In the genomic region with DNA sequence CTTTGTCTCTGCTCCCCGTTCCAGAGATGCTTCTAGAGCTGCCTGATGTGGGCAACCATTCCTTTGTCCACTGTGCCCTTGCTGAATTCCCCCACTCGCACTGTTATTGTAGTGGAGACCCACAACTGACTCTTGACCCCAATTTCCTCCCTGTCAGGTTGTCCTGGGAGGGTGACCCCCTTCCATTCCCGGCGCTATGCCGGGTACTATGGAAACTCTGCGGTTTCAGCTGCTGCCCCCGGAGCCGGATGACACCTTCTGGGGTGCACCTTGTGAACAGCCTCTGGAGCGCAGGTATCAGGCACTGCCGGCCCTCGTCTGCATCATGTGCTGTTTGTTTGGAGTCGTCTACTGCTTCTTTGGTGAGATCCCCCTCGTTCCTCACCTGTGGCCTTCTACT, we compare ENCODE assay signal across 9 mouse cellular contexts. TPM values are rescaled to one million over a fixed set of nuclear protein-coding genes. Genes with fewer than 3 reads are reported as not detected.
DNase-seq lines count a peak whose midpoint lies in the region; ATAC-seq lines count a peak whose summit lies in the region.
"Had no signal": no experiment of that assay in that cellular context is flagged by ENCODE, and none has a peak within 500 bp of the region (broad histone marks: within the 10 kb centered on the region; RNA-seq: fewer than 3 reads in every experiment).

No protein-coding gene starts in this region.

- peak overlapping the region; percentile 81 for H3K4me2 ChIP-seq in heart, embryonic 16.5 days (ENCODE audit: low read depth, low read length)
- peak overlapping the region; percentile 71 for H3K4me2 ChIP-seq in embryonic facial prominence, embryonic 11.5 days (ENCODE audit: low read depth, low read length)
- peak overlapping the region; percentile 86 for H3K4me2 ChIP-seq in hindbrain, embryonic 13.5 days
- peak overlapping the region; percentile 86 for H3K4me2 ChIP-seq in midbrain, embryonic 14.5 days (ENCODE audit: low read length)

- H3K9ac ChIP-seq in heart, embryonic 16.5 days (ENCODE audit: low read length), result no peak overlapping the region
- H3K9ac ChIP-seq in embryonic facial prominence, embryonic 11.5 days (replicated peaks; ENCODE audit: low read length), result no peak overlapping the region
- peak overlapping the region; percentile 94 for H3K9ac ChIP-seq in hindbrain, embryonic 13.5 days
- H3K9ac ChIP-seq in midbrain, embryonic 14.5 days (replicated peaks; ENCODE audit: low read length), result peak overlapping the region; percentile 90

- H3K36me3 ChIP-seq in heart, embryonic 16.5 days (ENCODE audit: control insufficient read depth, insufficient read depth), result peaks cover 5% of the 10 kb centered on the region
- peaks cover 12% of the 10 kb centered on the region for H3K36me3 ChIP-seq in embryonic facial prominence, embryonic 11.5 days (replicated peaks; ENCODE audit: control insufficient read depth, insufficient read depth, low read depth, low read length)
- peaks cover 48% of the 10 kb centered on the region for H3K36me3 ChIP-seq in hindbrain, embryonic 13.5 days
- H3K36me3 ChIP-seq in midbrain, embryonic 14.5 days (ENCODE audit: control insufficient read depth, insufficient read depth, low read length), result peaks cover 47% of the 10 kb centered on the region

- no peaks in the 10 kb centered on the region for H3K9me3 ChIP-seq in heart, embryonic 16.5 days (replicated peaks; ENCODE audit: control insufficient read depth, low read length)
- H3K9me3 ChIP-seq in embryonic facial prominence, embryonic 11.5 days (replicated peaks; ENCODE audit: control insufficient read depth, low read length), result no peaks in the 10 kb centered on the region
- no peaks in the 10 kb centered on the region for H3K9me3 ChIP-seq in hindbrain, embryonic 13.5 days
- no peaks in the 10 kb centered on the region for H3K9me3 ChIP-seq in midbrain, embryonic 14.5 days (ENCODE audit: control insufficient read depth, low read length)

- peak overlapping the region; percentile 76 for H3K4me3 ChIP-seq in heart, embryonic 16.5 days (ENCODE audit: low read length)
- H3K4me3 ChIP-seq in embryonic facial prominence, embryonic 11.5 days (ENCODE audit: low read depth, low read length), result peak overlapping the region; percentile 76
- peak overlapping the region; percentile 90 for H3K4me3 ChIP-seq in hindbrain, embryonic 13.5 days
- H3K4me3 ChIP-seq in midbrain, embryonic 14.5 days (replicated peaks; ENCODE audit: low read depth, low read length), result peak overlapping the region; percentile 87

- H3K4me1 ChIP-seq in heart, embryonic 16.5 days (ENCODE audit: control insufficient read depth, insufficient read depth, low read length), result peaks cover 17% of the 10 kb centered on the region
- peaks cover 5% of the 10 kb centered on the region; the same call in 1 of the 2 replicates for H3K4me1 ChIP-seq in embryonic facial prominence, embryonic 11.5 days (ENCODE audit: control insufficient read depth, insufficient read depth, low read length)
- peaks cover 61% of the 10 kb centered on the region for H3K4me1 ChIP-seq in hindbrain, embryonic 13.5 days (replicated peaks)
- peaks cover 32% of the 10 kb centered on the region for H3K4me1 ChIP-seq in midbrain, embryonic 14.5 days (ENCODE audit: control insufficient read depth, insufficient read depth, low read length)

- no peak overlapping the region for H3K27ac ChIP-seq in heart, embryonic 16.5 days (ENCODE audit: low read length)
- H3K27ac ChIP-seq in embryonic facial prominence, embryonic 11.5 days (replicated peaks; ENCODE audit: low read depth, low read length), result no peak overlapping the region
- H3K27ac ChIP-seq in hindbrain, embryonic 13.5 days, result peak overlapping the region; percentile 92
- H3K27ac ChIP-seq in midbrain, embryonic 14.5 days (replicated peaks; ENCODE audit: low read depth, low read length), result peak overlapping the region; percentile 89

- no peak for ATAC-seq in heart, embryonic 16.5 days (replicated peaks; ENCODE audit: extremely low read depth, insufficient read depth, low FRiP score)
- no peak for ATAC-seq in embryonic facial prominence, embryonic 11.5 days (replicated peaks; ENCODE audit: insufficient number of reproducible peaks, low FRiP score, low TSS enrichment, low read depth)
- no peak for ATAC-seq in hindbrain, embryonic 13.5 days (ENCODE audit: low FRiP score)
- ATAC-seq in midbrain, embryonic 14.5 days (ENCODE audit: low FRiP score, low TSS enrichment), result no peak
- ATAC-seq in monocyte, adult 5-6 weeks (replicated peaks; ENCODE audit: insufficient number of reproducible peaks, low FRiP score, low TSS enrichment, poor library complexity, severe bottlenecking), result no peak

- peaks cover 49% of the 10 kb centered on the region for H3K27me3 ChIP-seq in heart, embryonic 16.5 days (ENCODE audit: control insufficient read depth, insufficient read depth, low read length)
- H3K27me3 ChIP-seq in embryonic facial prominence, embryonic 11.5 days (ENCODE audit: control insufficient read depth, insufficient read depth, low read length), result peaks cover 12% of the 10 kb centered on the region; the same call in 1 of the 2 replicates
- H3K27me3 ChIP-seq in hindbrain, embryonic 13.5 days, result peaks cover 42% of the 10 kb centered on the region
- H3K27me3 ChIP-seq in midbrain, embryonic 14.5 days (ENCODE audit: control insufficient read depth, insufficient read depth, low read length), result peaks cover 9% of the 10 kb centered on the region

- intact Hi-C loops in heart, postnatal 25 days (cut with DNase I), result no loop called here
- intact Hi-C loops in left cerebral cortex, postnatal 14 days (cut with DNase I), result no loop called here

- no peak for DNase-seq in heart, postnatal 25 days (ENCODE audit: low spot score)
- DNase-seq in embryonic facial prominence, embryonic 11.5 days (ENCODE audit: low spot score), result no peak
- DNase-seq in midbrain, embryonic 14.5 days, result peak; percentile 58
- DNase-seq in left cerebral cortex, postnatal 14 days (ENCODE audit: low spot score in 2 of 2), result no peak
- DNase-seq in adrenal gland, adult 8-10 months, result no peak

- WGBS in heart, embryonic 16.5 days, result 25% methylated on average over 13 of the region's 13 CpGs
- WGBS in embryonic facial prominence, embryonic 11.5 days, result 14% methylated on average over 13 of the region's 13 CpGs
- 17% methylated on average over 13 of the region's 13 CpGs for WGBS in hindbrain, embryonic 13.5 days
- 16% methylated on average over 13 of the region's 13 CpGs for WGBS in midbrain, embryonic 14.5 days

RNA-seq across cellular contexts. Expression of a gene that starts 0.7 kb away (rescaled TPM):
- 0.60 and 0.69 TPM in 2 replicates for polyA plus RNA-seq in heart, embryonic 16.5 days (2015; fragmentation: Nextera tagmentation; extraction: Ambion mirVana)
- total RNA-seq in heart, postnatal 25 days (2021), result under 1 TPM; 0.42 to 0.61 TPM
- polyA plus RNA-seq in embryonic facial prominence, embryonic 11.5 days (2014; fragmentation: Nextera tagmentation; extraction: Ambion mirVana), result 0.98 and 1.6 TPM in 2 replicates
- polyA plus RNA-seq in hindbrain, embryonic 13.5 days (2015; fragmentation: Nextera tagmentation; extraction: Ambion mirVana), result 43.7 and 45.0 TPM in 2 replicates
- 42.9 and 55.9 TPM in 2 replicates for polyA plus RNA-seq in midbrain, embryonic 14.5 days (2014; fragmentation: Nextera tagmentation; extraction: Ambion mirVana)
- total RNA-seq in monocyte, adult 5-6 weeks (2017), result 0.21 to 3.7 TPM (median 0.86 TPM) in 3 replicates
- 10 to 100 TPM; 76.1 to 77.3 TPM for total RNA-seq in left cerebral cortex, postnatal 14 days (2021)
- 1 to 10 TPM; 2.5 to 5.8 (median 3.0) TPM for total RNA-seq in adrenal gland, adult 8-10 months (2022)

RNA-seq across cellular contexts. Expression of a gene that starts 0.9 kb away (rescaled TPM):
- 23.9 and 27.0 TPM in 2 replicates for polyA plus RNA-seq in heart, embryonic 16.5 days (2015; fragmentation: Nextera tagmentation; extraction: Ambion mirVana)
- total RNA-seq in heart, postnatal 25 days (2021), result 10 to 100 TPM; 26.4 to 28.2 TPM
- 14.6 and 15.3 TPM in 2 replicates for polyA plus RNA-seq in embryonic facial prominence, embryonic 11.5 days (2014; fragmentation: Nextera tagmentation; extraction: Ambion mirVana)
- polyA plus RNA-seq in hindbrain, embryonic 13.5 days (2015; fragmentation: Nextera tagmentation; extraction: Ambion mirVana), result 32.4 and 33.8 TPM in 2 replicates
- 39.7 and 44.2 TPM in 2 replicates for polyA plus RNA-seq in midbrain, embryonic 14.5 days (2014; fragmentation: Nextera tagmentation; extraction: Ambion mirVana)
- total RNA-seq in monocyte, adult 5-6 weeks (2017), result 3.6 to 11.4 TPM (median 4.3 TPM) in 3 replicates
- total RNA-seq in left cerebral cortex, postnatal 14 days (2021), result 10 to 100 TPM; 77.0 to 79.3 TPM
- 10 to 100 TPM; 56.6 to 72.7 (median 67.0) TPM for total RNA-seq in adrenal gland, adult 8-10 months (2022)

RNA-seq across cellular contexts. Expression of a gene that starts 26.2 kb away (rescaled TPM):
- polyA plus RNA-seq in heart, embryonic 16.5 days (2015; fragmentation: Nextera tagmentation; extraction: Ambion mirVana), result 83.9 and 94.2 TPM in 2 replicates
- total RNA-seq in heart, postnatal 25 days (2021), result 100 to 1,000 TPM; 147 to 150 TPM
- 52.4 and 54.2 TPM in 2 replicates for polyA plus RNA-seq in embryonic facial prominence, embryonic 11.5 days (2014; fragmentation: Nextera tagmentation; extraction: Ambion mirVana)
- polyA plus RNA-seq in hindbrain, embryonic 13.5 days (2015; fragmentation: Nextera tagmentation; extraction: Ambion mirVana), result 21.0 and 22.8 TPM in 2 replicates
- 22.0 and 24.1 TPM in 2 replicates for polyA plus RNA-seq in midbrain, embryonic 14.5 days (2014; fragmentation: Nextera tagmentation; extraction: Ambion mirVana)
- total RNA-seq in monocyte, adult 5-6 weeks (2017), result not detected in 3 replicates
- total RNA-seq in left cerebral cortex, postnatal 14 days (2021), result 10 to 100 TPM; 33.4 to 35.1 TPM
- total RNA-seq in adrenal gland, adult 8-10 months (2022), result 100 to 1,000 TPM in 1 of 4 experiments, 10 to 100 TPM in 3; 71.0 to 109 (median 87.5) TPM

RNA-seq across cellular contexts. Expression of a gene that starts 26.8 kb away (rescaled TPM):
- 4.1 and 5.5 TPM in 2 replicates for polyA plus RNA-seq in heart, embryonic 16.5 days (2015; fragmentation: Nextera tagmentation; extraction: Ambion mirVana)
- 1 to 10 TPM; 4.8 to 5.0 TPM for total RNA-seq in heart, postnatal 25 days (2021)
- polyA plus RNA-seq in embryonic facial prominence, embryonic 11.5 days (2014; fragmentation: Nextera tagmentation; extraction: Ambion mirVana), result 1.5 and 1.9 TPM in 2 replicates
- 11.5 and 11.7 TPM in 2 replicates for polyA plus RNA-seq in hindbrain, embryonic 13.5 days (2015; fragmentation: Nextera tagmentation; extraction: Ambion mirVana)
- polyA plus RNA-seq in midbrain, embryonic 14.5 days (2014; fragmentation: Nextera tagmentation; extraction: Ambion mirVana), result 9.3 and 16.8 TPM in 2 replicates
- total RNA-seq in monocyte, adult 5-6 weeks (2017), result not detected in 3 replicates
- 10 to 100 TPM; 30.7 to 31.9 TPM for total RNA-seq in left cerebral cortex, postnatal 14 days (2021)
- total RNA-seq in adrenal gland, adult 8-10 months (2022), result 10 to 100 TPM; 22.8 to 56.9 (median 34.3) TPM
- total RNA-seq: liver, adult 2 months had no signal

RNA-seq across cellular contexts. Expression of a gene that starts 29.8 kb away (rescaled TPM):
- polyA plus RNA-seq in heart, embryonic 16.5 days (2015; fragmentation: Nextera tagmentation; extraction: Ambion mirVana), result 0.08 and 0.27 TPM in 2 replicates
- total RNA-seq in heart, postnatal 25 days (2021), result not detected
- 0.29 and 1.1 TPM in 2 replicates for polyA plus RNA-seq in embryonic facial prominence, embryonic 11.5 days (2014; fragmentation: Nextera tagmentation; extraction: Ambion mirVana)
- polyA plus RNA-seq in hindbrain, embryonic 13.5 days (2015; fragmentation: Nextera tagmentation; extraction: Ambion mirVana), result 25.9 and 29.3 TPM in 2 replicates
- 16.6 and 34.3 TPM in 2 replicates for polyA plus RNA-seq in midbrain, embryonic 14.5 days (2014; fragmentation: Nextera tagmentation; extraction: Ambion mirVana)
- total RNA-seq in monocyte, adult 5-6 weeks (2017), result not detected in 3 replicates
- 10 to 100 TPM; 14.9 to 17.7 TPM for total RNA-seq in left cerebral cortex, postnatal 14 days (2021)
- total RNA-seq in adrenal gland, adult 8-10 months (2022), result 10 to 100 TPM in 2 of 4 experiments, 1 to 10 TPM in 2; 4.9 to 11.1 (median 8.4) TPM
- total RNA-seq: liver, adult 2 months had no signal
- polyA plus RNA-seq: liver, adult 2 months had no signal

Comparison
In these comparisons a context has a peak if more than half of its experiments do, and no peak if none do; other contexts are left out.
1. H3K27ac ChIP-seq: peak in hindbrain, embryonic 13.5 days (single experiment) and midbrain, embryonic 14.5 days (single experiment); none in heart, embryonic 16.5 days (single experiment) and embryonic facial prominence, embryonic 11.5 days (single experiment).
2. H3K9ac ChIP-seq: peak in hindbrain, embryonic 13.5 days (single experiment) and midbrain, embryonic 14.5 days (single experiment); none in heart, embryonic 16.5 days (single experiment) and embryonic facial prominence, embryonic 11.5 days (single experiment).
3. RNA of a gene that starts 0.7 kb away (total RNA-seq): 76.1 to 77.3 TPM in left cerebral cortex, postnatal 14 days; 2.5 to 5.8 TPM in adrenal gland, adult 8-10 months, 0.21 to 3.7 TPM in monocyte, adult 5-6 weeks and 0.42 to 0.61 TPM in heart, postnatal 25 days; every median in the first group is over 10 times any median in the second.
4. RNA of a gene that starts 26.2 kb away (total RNA-seq): 147 to 150 TPM in heart, postnatal 25 days, 71.0 to 109 TPM in adrenal gland, adult 8-10 months and 33.4 to 35.1 TPM in left cerebral cortex, postnatal 14 days; not detected in monocyte, adult 5-6 weeks; every median in the first group is over 10 times any median in the second.
5. Peak in every context shown above with its lines, with median percentiles within 50 percentile points of each other: H3K4me2 ChIP-seq and H3K4me3 ChIP-seq.